Mouse (Mus musculus) ES-Bruce4 (cell line): Measurements from ENCODE around the gene Hspb11.

Source experiments
- CTCF ChIP-seq: IDR thresholded peaks from one replicate; pipeline ENCODE4 v1.8.1; 2011; ENCODE audit warnings: low read depth, low read length
- EP300 ChIP-seq: IDR thresholded peaks from 2 replicates; pipeline ENCODE4 v1.6.1; 2011; ENCODE audit warnings: low read depth, low read length; ENCODE audit not compliant: insufficient read depth
- POLR2A ChIP-seq: IDR thresholded peaks from one replicate; pipeline ENCODE4 v1.8.1; 2011; ENCODE audit warnings: low read length; ENCODE audit not compliant: insufficient read depth

DNA sequence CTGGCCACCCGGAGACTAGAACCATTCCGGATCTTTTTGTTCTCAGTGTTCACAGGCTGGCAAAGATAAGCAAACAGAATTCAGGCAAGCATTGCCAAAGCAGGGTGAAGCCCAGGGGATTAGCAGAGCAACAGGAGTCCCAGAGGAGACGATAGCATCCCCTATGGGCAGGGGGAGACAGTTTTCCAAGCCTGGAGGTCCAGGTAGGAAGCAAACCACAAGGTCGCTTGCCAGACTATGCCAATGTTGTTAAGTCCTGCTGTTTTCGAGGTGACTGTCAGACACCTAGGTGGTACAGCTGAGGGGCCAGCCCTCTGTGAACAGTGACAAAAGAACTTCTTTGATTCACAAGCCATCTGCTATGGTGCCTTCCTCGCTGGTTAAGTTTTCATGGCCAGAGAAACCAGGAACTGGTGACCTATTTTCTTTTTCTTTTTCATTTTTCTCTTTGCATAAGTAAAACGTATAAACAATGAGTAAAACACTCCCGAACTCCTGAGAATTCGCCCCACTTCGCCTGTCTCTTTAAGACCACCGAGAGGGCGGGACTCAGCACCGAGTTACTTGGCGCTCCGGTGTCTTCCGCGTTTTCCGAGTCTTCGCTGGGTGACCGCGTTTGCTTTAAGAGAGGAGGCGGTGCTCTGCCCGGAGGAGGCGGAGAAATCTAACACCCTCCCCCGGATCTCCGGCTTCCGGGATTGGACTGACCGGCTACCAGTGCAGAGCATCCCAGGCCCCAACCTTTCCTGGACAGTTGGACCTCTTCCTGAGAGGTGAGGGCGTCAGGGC is 60.5 kb downstream of the Hspb11 start, which contains the start of gene Yipf1:
- TF ChIP-seq CTCF (no peak), EP300 (no peak), POLR2A (peak; percentile 52)
